Mouse (Mus musculus): Measurements from ENCODE around the gene Tmem82.
"Not testable (repeated sequence)": the region's sequence is repeated elsewhere in the genome, so short reads cannot be mapped to it uniquely, and the experiment has no call there.

Gene Tmem82

GRCm38 (mm10) chr4:141574789-141575702 lies 43.4 kb downstream of the Tmem82 start:
- peak; percentile 59 for DNase-seq (ENCODE audit: low spot score)

- DNase-seq (ENCODE audit: low spot score): no peak
Measured at GRCm38 (mm10) chr4:141573359-141573966, 45.0 kb downstream of the Tmem82 start.

- no peak for DNase-seq (ENCODE audit: low spot score)
Measured at GRCm38 (mm10) chr4:141572668-141573358, 45.6 kb downstream of the Tmem82 start.

- DNase-seq (ENCODE audit: low spot score): no peak
Measured at GRCm38 (mm10) chr4:141571934-141572333, 46.5 kb downstream of the Tmem82 start.

- DNase-seq (ENCODE audit: low spot score): no peak
Measured at GRCm38 (mm10) chr4:141571337-141571739, 47.1 kb downstream of the Tmem82 start.

GRCm38 (mm10) chr4:141570821-141571220 lies 47.6 kb downstream of the Tmem82 start:
- DNase-seq (ENCODE audit: low spot score): no peak

- no peak for DNase-seq (ENCODE audit: low spot score)
Measured at GRCm38 (mm10) chr4:141570004-141570403, 48.4 kb downstream of the Tmem82 start.

- no peak for DNase-seq (ENCODE audit: low spot score)
Measured at GRCm38 (mm10) chr4:141568966-141569365, 49.5 kb downstream of the Tmem82 start.

GRCm38 (mm10) chr4:141567174-141567573 lies 51.3 kb downstream of the Tmem82 start:
- DNase-seq (ENCODE audit: low spot score): not testable (repeated sequence)

- DNase-seq (ENCODE audit: low spot score): no peak
Measured at GRCm38 (mm10) chr4:141566187-141566586, 52.2 kb downstream of the Tmem82 start.

- no peak for DNase-seq (ENCODE audit: low spot score)
Measured at GRCm38 (mm10) chr4:141565325-141565724, 53.1 kb downstream of the Tmem82 start.

- DNase-seq (ENCODE audit: low spot score): no peak
Measured at GRCm38 (mm10) chr4:141564660-141565059, 53.8 kb downstream of the Tmem82 start.

- no peak for DNase-seq (ENCODE audit: low spot score)
Measured at GRCm38 (mm10) chr4:141564209-141564608, 54.2 kb downstream of the Tmem82 start.

All from layer of hippocampus, adult 9-10 months (tissue).